Mouse (Mus musculus) heart, postnatal 0 days (tissue): ENCODE results near the gene Cflar. TPM values are rescaled to one million over a fixed set of nuclear protein-coding genes. Genes with fewer than 3 reads are reported as not detected.
A peak's percentile ranks its signal among the peaks of the same experiment; 100 is the strongest.
"Not testable (repeated sequence)": the region's sequence is repeated elsewhere in the genome, so short reads cannot be mapped to it uniquely, and the experiment has no call there.

ENCODE experiments used
- ATAC-seq: fragments of 200-750 bp; cut with Nextera tagmentation; 2 replicates; pipeline ENCODE4 v1.8.0; 2017; ENCODE audit warnings: low read depth, moderate number of reproducible peaks, moderate library complexity; ENCODE audit not compliant: insufficient read depth
- DNase-seq: peaks from one replicate; pipeline ENCODE4 v3.0.0-alpha.2; 2016; ENCODE audit warnings: low spot score
- H3K27ac ChIP-seq: fragments of 300-500 bp; sonication (generic); 2 replicates; pipeline ENCODE4 v1.5.1; 2014; ENCODE audit warnings: low read depth, mild to moderate bottlenecking
- H3K27me3 ChIP-seq: fragments of 300-500 bp; sonication (generic); 2 replicates; pipeline ENCODE4 v1.6.1; 2014; ENCODE audit warnings: low read length, mixed read lengths; ENCODE audit not compliant: control insufficient read depth, insufficient read depth
- H3K36me3 ChIP-seq: fragments of 300-500 bp; sonication (generic); replicated peaks from 2 replicates; pipeline ENCODE4 v1.6.1; 2014; ENCODE audit warnings: low read length, mixed read lengths; ENCODE audit not compliant: control insufficient read depth, insufficient read depth
- H3K4me1 ChIP-seq: fragments of 300-500 bp; sonication (generic); 2 replicates; pipeline ENCODE4 v1.6.1; 2014; ENCODE audit warnings: antibody characterized with exemption; ENCODE audit not compliant: control insufficient read depth, insufficient read depth
- H3K4me2 ChIP-seq: fragments of 300-500 bp; sonication (generic); 2 replicates; pipeline ENCODE4 v1.6.1; 2014; ENCODE audit warnings: low read depth, mild to moderate bottlenecking, low read length, moderate library complexity
- H3K4me3 ChIP-seq: fragments of 300-500 bp; sonication (generic); 2 replicates; pipeline ENCODE4 v1.5.1; 2014; ENCODE audit warnings: low read depth, low read length
- H3K9ac ChIP-seq: fragments of 300-500 bp; sonication (generic); replicated peaks from 2 replicates; pipeline ENCODE4 v1.6.1; 2014; ENCODE audit warnings: low read depth, low read length, mixed read lengths
- H3K9me3 ChIP-seq: fragments of 300-500 bp; sonication (generic); replicated peaks from 2 replicates; pipeline ENCODE4 v1.6.1; 2016; ENCODE audit warnings: low read length; ENCODE audit not compliant: control insufficient read depth
- CTCF ChIP-seq: IDR thresholded peaks from 2 replicates; pipeline ENCODE4 v1.5.1; 2016; ENCODE audit warnings: antibody characterized with exemption, control low read depth, low read depth
- EP300 ChIP-seq: IDR thresholded peaks from 2 replicates; pipeline ENCODE4 v1.6.1; 2016; ENCODE audit warnings: antibody characterized with exemption, low read depth
- WGBS: fragments of 180-500 bp; shearing (Covaris S2); extraction: QIAGEN DNeasy Blood & Tissue Kit; methylation state at CpG from one replicate; pipeline ENCODE4 v1.1.7; 2014; 5-methylcytosine and 5-hydroxymethylcytosine counted together
- polyA plus RNA-seq: library from polyadenylated mRNA; unstranded; fragments of >200 nt; fragmentation: Nextera tagmentation; extraction: Ambion mirVana; gene quantifications from 2 replicates; pipeline ENCODE4 v1.2.1, GENCODE M21; 2015
- total RNA-seq: library from RNA; depleted of rRNA; stranded (reverse); fragments of >200 nt; gene quantifications from 2 replicates; pipeline ENCODE4 v1.2.3, GENCODE M21; 2014; ENCODE audit warnings: low replicate concordance; rRNA removed

Cflar gene
- 44.4 and 102 TPM in 2 replicates for total RNA-seq
- polyA plus RNA-seq: 49.8 and 53.6 TPM in 2 replicates

- peak within 1 kb of the TSS; percentile 72 for H3K4me3 ChIP-seq
- peak within 1 kb of the TSS; percentile 100 for H3K27ac ChIP-seq
- DNase-seq: peak; percentile 61
- 0% methylated on average over 45 of the region's 45 CpGs for WGBS
- TF ChIP-seq CTCF: no peak
- TF ChIP-seq EP300: peak; percentile 51
- peaks cover 7% of the 10 kb centered on the region for H3K36me3 ChIP-seq
- peaks cover 16% of the 10 kb centered on the region for H3K4me1 ChIP-seq
- no peaks in the 10 kb centered on the region for H3K27me3 ChIP-seq
- H3K4me2 ChIP-seq: peak within 1 kb of the TSS; percentile 84
- ATAC-seq: peak; percentile 50
- H3K9me3 ChIP-seq: no peaks in the 10 kb centered on the region
- peak within 1 kb of the TSS; percentile 94 for H3K9ac ChIP-seq
Observed at GRCm38 (mm10) chr1:58711365-58712016, at the start of gene Cflar. Cflar (plus strand) TSS chr1:58711508.

GRCm38 (mm10) chr1:58662671-58663070 lies 48.6 kb upstream of the Cflar start:
- H3K4me1 ChIP-seq, H3K27ac ChIP-seq, H3K9me3 ChIP-seq, H3K4me3 ChIP-seq, DNase-seq, H3K9ac ChIP-seq, H3K4me2 ChIP-seq, H3K27me3 ChIP-seq, ATAC-seq, H3K36me3 ChIP-seq: not testable (repeated sequence)
- WGBS: 82% methylated on average over 5 of the region's 5 CpGs

DNA sequence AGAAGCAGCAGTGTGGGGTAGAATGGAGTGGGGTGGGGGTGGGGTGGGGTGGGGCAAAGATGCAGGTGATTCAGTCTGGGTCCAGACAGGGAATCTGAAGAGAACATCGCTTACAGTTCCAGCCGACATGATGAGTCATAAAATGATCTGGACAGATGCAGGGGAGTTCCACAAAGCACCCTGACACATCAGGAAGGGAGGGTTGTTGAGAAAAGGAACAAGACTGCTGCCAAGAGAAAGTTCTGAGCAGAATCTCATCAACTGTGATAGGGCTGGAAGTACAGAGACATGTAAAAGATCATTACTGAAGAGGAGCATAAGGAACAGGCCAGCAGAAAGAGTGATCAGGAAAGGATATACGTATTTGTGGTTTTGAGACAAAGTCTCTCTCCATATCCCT lies 47.9 kb upstream of the Cflar start:
- not testable (repeated sequence) for H3K9me3 ChIP-seq, H3K27ac ChIP-seq, H3K36me3 ChIP-seq, H3K4me2 ChIP-seq, ATAC-seq, H3K27me3 ChIP-seq, H3K9ac ChIP-seq, H3K4me1 ChIP-seq, DNase-seq, H3K4me3 ChIP-seq
- 60% methylated on average over 3 of the region's 3 CpGs for WGBS

DNA sequence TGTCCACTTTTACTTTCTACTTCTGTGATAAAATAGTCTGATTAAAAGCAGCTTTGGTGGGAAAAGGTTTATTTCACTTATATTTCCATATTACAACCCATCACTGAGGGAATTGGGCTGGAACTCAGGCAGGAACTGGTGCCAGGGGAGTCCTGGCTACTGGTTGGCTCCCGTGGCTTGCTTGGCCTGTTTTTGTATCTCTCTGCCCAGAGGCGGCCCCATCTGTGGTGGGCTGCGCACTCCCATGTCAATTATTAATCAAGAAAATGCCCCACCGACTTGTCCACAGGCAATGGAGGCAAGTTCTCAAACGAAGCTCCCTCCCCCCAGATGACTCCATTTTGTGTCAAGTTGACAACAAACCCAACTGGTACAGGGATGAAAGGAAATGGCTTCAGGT lies 43.1 kb upstream of the Cflar start:
- no peak for TF ChIP-seq CTCF
- no peak for TF ChIP-seq EP300
- H3K4me1 ChIP-seq: no peaks in the 10 kb centered on the region
- H3K9ac ChIP-seq: no peak overlapping the region
- no peak overlapping the region for H3K4me2 ChIP-seq
- H3K9me3 ChIP-seq: 0 out of 2 replicates have a peak, but pooled peaks cover 4% of the 10 kb centered on the region
- DNase-seq (no peak), ATAC-seq (no peak)
- H3K27ac ChIP-seq: no peak overlapping the region
- H3K36me3 ChIP-seq: no peaks in the 10 kb centered on the region
- H3K4me3 ChIP-seq: no peak overlapping the region
- no peaks in the 10 kb centered on the region for H3K27me3 ChIP-seq
- 74% methylated on average over 5 of the region's 5 CpGs for WGBS

- not testable (repeated sequence) for ATAC-seq, H3K4me2 ChIP-seq, H3K36me3 ChIP-seq, H3K4me1 ChIP-seq, DNase-seq, H3K27me3 ChIP-seq, H3K4me3 ChIP-seq, H3K9ac ChIP-seq, H3K27ac ChIP-seq, H3K9me3 ChIP-seq
- WGBS: 62% methylated on average over 3 of the region's 3 CpGs
Observed at GRCm38 (mm10) chr1:58669635-58670034, 41.7 kb upstream of the Cflar start.

DNA sequence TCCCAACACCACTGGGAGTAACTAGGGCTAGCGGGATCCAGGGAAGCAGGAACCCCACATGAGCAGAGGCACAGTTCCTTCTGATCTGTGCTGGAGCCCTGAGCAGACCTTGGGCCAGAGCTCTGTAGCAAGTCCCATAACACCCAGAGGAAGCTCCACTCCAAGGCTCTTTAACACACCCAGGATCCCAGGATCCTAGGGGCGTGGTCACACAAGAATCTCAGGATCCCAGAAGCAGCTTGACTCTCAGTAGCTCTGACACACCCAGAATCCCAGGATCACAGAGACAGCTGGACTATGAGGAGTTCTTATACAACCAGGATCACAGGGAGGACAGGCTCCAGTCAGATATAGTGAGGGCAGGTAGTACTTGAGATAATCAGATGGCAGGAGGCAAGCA lies 39.2 kb upstream of the Cflar start:
- H3K27me3 ChIP-seq: no peaks in the 10 kb centered on the region
- ATAC-seq: no peak
- H3K9ac ChIP-seq: no peak overlapping the region
- no peaks in the 10 kb centered on the region for H3K36me3 ChIP-seq
- no peak overlapping the region for H3K4me3 ChIP-seq
- 85% methylated on average over 2 of the region's 2 CpGs for WGBS
- no peak for DNase-seq
- TF ChIP-seq CTCF (no peak), EP300 (no peak)
- no peak overlapping the region for H3K27ac ChIP-seq
- no peaks in the 10 kb centered on the region for H3K4me1 ChIP-seq
- H3K9me3 ChIP-seq: 0 out of 2 replicates have a peak, but pooled peaks cover 4% of the 10 kb centered on the region
- H3K4me2 ChIP-seq: no peak overlapping the region
